In genomic region chr4:132462836-132463235, GRCm38 (mm10) we compare ENCODE assay signal across 8 mouse cellular contexts. TPM values are rescaled to one million over a fixed set of nuclear protein-coding genes. Genes with fewer than 3 reads are reported as not detected.
DNase-seq lines count a peak whose midpoint lies in the region; ATAC-seq and TF ChIP-seq lines count a peak whose summit lies in the region.

No protein-coding gene starts in this region.

- H3K4me3 ChIP-seq in kidney, adult 2 months (ENCODE audit: insufficient read depth, low read depth, low read length) = peak overlapping the region; percentile 78
- H3K4me3 ChIP-seq in ES-E14 (ENCODE audit: insufficient read depth in 1 of 2, low read depth in 1 of 2, low read length in 2 of 2, poor library complexity in 1 of 2, severe bottlenecking in 1 of 2) (peak overlapping the region; percentile 92 to 94), macrophage (ENCODE audit: inconsistent target) (peak overlapping the region; percentile 99)
- H3K4me3 ChIP-seq in forebrain, embryonic 14.5 days (ENCODE audit: low read depth, low read length) = peak overlapping the region; percentile 44

- in situ Hi-C loops in ES-E14 (cut with MboI; ENCODE audit: low sequenced_read_pairs in 2 of 2, unreplicated experiment in 2 of 2) = no loop called here

- no peak for TF ChIP-seq CTCF in kidney, adult 2 months (conservative IDR thresholded peaks at IDR 0.05; ENCODE audit: insufficient read depth, insufficient read length, low read depth, low read length)

- no peak for DNase-seq in kidney, adult 2 months
- no peak for DNase-seq in kidney, adult 18-20 months
- DNase-seq in ES-E14 (ENCODE audit: low read depth, low spot score) = no peak
- no peak for DNase-seq in forebrain, embryonic 14.5 days (ENCODE audit: low spot score)
- DNase-seq in gastrocnemius, postnatal 25 days = no peak
- DNase-seq in ovary, postnatal 36 days (ENCODE audit: low spot score) = no peak
- DNase-seq in urinary bladder, postnatal 4 days (ENCODE audit: low spot score in 2 of 2) = no peak

- ATAC-seq in forebrain, embryonic 14.5 days = no peak

- no peaks in the 10 kb centered on the region for H3K27me3 ChIP-seq in kidney, adult 2 months (replicated peaks; ENCODE audit: control insufficient read depth, insufficient read depth, low read length)
- H3K27me3 ChIP-seq in forebrain, embryonic 14.5 days (replicated peaks; ENCODE audit: control insufficient read depth, insufficient read depth, low read length) = no peaks in the 10 kb centered on the region

- peaks cover 49% of the 10 kb centered on the region for H3K79me2 ChIP-seq in macrophage (ENCODE audit: inconsistent target)

- TF ChIP-seq POLR2A in kidney, adult 2 months (IDR thresholded peaks at IDR 0.05; ENCODE audit: low read depth, low read length) = no peak

- peak overlapping the region; percentile 81 for H3K4me2 ChIP-seq in forebrain, embryonic 14.5 days (ENCODE audit: low read length)

- no peaks in the 10 kb centered on the region; the same call in 1 of the 2 replicates for H3K36me3 ChIP-seq in kidney, adult 2 months (ENCODE audit: control insufficient read depth, insufficient read depth, low read length)
- H3K36me3 ChIP-seq in ES-E14 (ENCODE audit: control insufficient read depth, insufficient read depth, low read length, poor library complexity, severe bottlenecking) (peaks cover 19% of the 10 kb centered on the region), macrophage (ENCODE audit: inconsistent target) (peaks cover 23% of the 10 kb centered on the region)
- peaks cover 36% of the 10 kb centered on the region for H3K36me3 ChIP-seq in forebrain, embryonic 14.5 days (ENCODE audit: control insufficient read depth, insufficient read depth, low read length)

- H3K27ac ChIP-seq in kidney, adult 2 months (ENCODE audit: insufficient read depth, low read depth, low read length) = no peak overlapping the region
- H3K27ac ChIP-seq in ES-E14 (ENCODE audit: insufficient read depth, low read depth, low read length, poor library complexity, severe bottlenecking) = peak overlapping the region; percentile 31; the same call in 1 of the 2 replicates
- H3K27ac ChIP-seq in forebrain, embryonic 14.5 days (ENCODE audit: low read depth, low read length) = no peak overlapping the region
- peak overlapping the region; percentile 74 for H3K27ac ChIP-seq in macrophage

- 3% methylated on average over 11 of the region's 11 CpGs for WGBS in kidney, adult 2 months
- WGBS in forebrain, embryonic 14.5 days = 13% methylated on average over 11 of the region's 11 CpGs
- WGBS in macrophage (ENCODE audit: missing documents) = 14% methylated on average over 11 of the region's 11 CpGs

- H3K9me3 ChIP-seq in ES-E14 (ENCODE audit: control insufficient read depth, insufficient read depth, low read depth, low read length) = no peaks in the 10 kb centered on the region
- H3K9me3 ChIP-seq in forebrain, embryonic 14.5 days (replicated peaks; ENCODE audit: control insufficient read depth, low read length) = no peaks in the 10 kb centered on the region

- peaks cover 10% of the 10 kb centered on the region; the same call in 1 of the 2 replicates for H3K4me1 ChIP-seq in kidney, adult 2 months (ENCODE audit: control insufficient read depth, insufficient read depth, low read length)
- peaks cover 12 to 13% of the 10 kb centered on the region in 2 experiments; a peak in 3 of 4 replicates for H3K4me1 ChIP-seq in ES-E14 (ENCODE audit: control insufficient read depth in 2 of 2, insufficient read depth in 2 of 2, low read length in 2 of 2, poor library complexity in 1 of 2)
- H3K4me1 ChIP-seq in forebrain, embryonic 14.5 days (ENCODE audit: control insufficient read depth, insufficient read depth, low read length) = peaks cover 7% of the 10 kb centered on the region; the same call in 1 of the 2 replicates

- peak overlapping the region; percentile 92 for H3K9ac ChIP-seq in ES-E14 (ENCODE audit: insufficient read depth, low read depth, low read length, poor library complexity, severe bottlenecking)
- peak overlapping the region; percentile 66 for H3K9ac ChIP-seq in forebrain, embryonic 14.5 days (ENCODE audit: low read length)

TF ChIP-seq in ES-E14, 5 proteins besides CTCF, POLR2A, EP300 and RAD21:
- no peak for TF ChIP-seq ZC3H11A (IDR thresholded peaks at IDR 0.05; ENCODE audit: borderline replicate concordance, low read depth, low read length)
- no peak for TF ChIP-seq ZNF384 (IDR thresholded peaks at IDR 0.05; ENCODE audit: low read depth, low read length)
- TF ChIP-seq MAFK (IDR thresholded peaks at IDR 0.05; ENCODE audit: insufficient read depth, low read depth, low read length) = no peak
- TF ChIP-seq HCFC1 (IDR thresholded peaks at IDR 0.05; ENCODE audit: borderline replicate concordance, insufficient read depth, low read length) = no peak
- no peak for TF ChIP-seq CHD2 (IDR thresholded peaks at IDR 0.05; ENCODE audit: low read depth, low read length)
TF ChIP-seq in ES-E14: peak in this region for 0.

RNA-seq across cellular contexts. Expression of gene Med18, which starts 0.9 kb away (rescaled TPM):
- 2.4 and 2.9 TPM in 2 replicates for polyA plus RNA-seq in kidney, adult 2 months (2012; rRNA removed)
- 29.7 and 32.8 TPM in 2 replicates for total RNA-seq in ES-E14 (2012; rRNA removed)
- 6.2 and 6.3 TPM in 2 replicates for polyA plus RNA-seq in forebrain, embryonic 14.5 days (2014; fragmentation: Nextera tagmentation; extraction: Ambion mirVana)
- total RNA-seq in macrophage (2018; cell fraction: chromatin; rRNA removed) = 10 to 100 TPM in 4 of 26 experiments, 1 to 10 TPM in 16, under 1 TPM in 3, not detected in 3; 0.50 to 14.0 (median 5.0) TPM
- total RNA-seq in macrophage (2018; cell fraction: cytosol; rRNA removed) = 1 to 10 TPM in 24 of 26 experiments, under 1 TPM in 2; 0.42 to 6.6 (median 4.5) TPM
- 10 to 100 TPM in 6 of 26 experiments, 1 to 10 TPM in 18, under 1 TPM in 1, not detected in 1; 0.63 to 13.9 (median 4.1) TPM for total RNA-seq in macrophage (2018; cell fraction: nucleus; rRNA removed)
- 1.9 to 6.5 TPM (median 4.3 TPM) in 3 replicates for polyA plus RNA-seq in macrophage (2018)
- 1 to 10 TPM; 2.6 to 4.3 TPM for total RNA-seq in gastrocnemius, postnatal 25 days (2021)

RNA-seq across cellular contexts. Expression of gene Phactr4, which starts 40.5 kb away (rescaled TPM):
- 19.5 and 25.2 TPM in 2 replicates for polyA plus RNA-seq in kidney, adult 2 months (2012; rRNA removed)
- 4.0 and 7.8 TPM in 2 replicates for total RNA-seq in ES-E14 (2012; rRNA removed)
- 11.8 and 12.0 TPM in 2 replicates for polyA plus RNA-seq in forebrain, embryonic 14.5 days (2014; fragmentation: Nextera tagmentation; extraction: Ambion mirVana)
- 10 to 100 TPM in 20 of 26 experiments, 1 to 10 TPM in 6; 5.1 to 24.7 (median 15.8) TPM for total RNA-seq in macrophage (2018; cell fraction: chromatin; rRNA removed)
- 10 to 100 TPM; 10.3 to 23.4 (median 15.2) TPM for total RNA-seq in macrophage (2018; cell fraction: cytosol; rRNA removed)
- 10 to 100 TPM in 22 of 26 experiments, 1 to 10 TPM in 4; 7.0 to 23.9 (median 14.3) TPM for total RNA-seq in macrophage (2018; cell fraction: nucleus; rRNA removed)
- 9.3 to 18.7 TPM (median 9.9 TPM) in 3 replicates for polyA plus RNA-seq in macrophage (2018)
- 10 to 100 TPM; 10.3 to 10.6 TPM for total RNA-seq in gastrocnemius, postnatal 25 days (2021)

RNA-seq across cellular contexts. Expression of gene Sesn2, which starts 47.5 kb away (rescaled TPM):
- polyA plus RNA-seq in kidney, adult 2 months (2012; rRNA removed) = 26.7 and 29.4 TPM in 2 replicates
- total RNA-seq in ES-E14 (2012; rRNA removed) = 75.8 and 96.1 TPM in 2 replicates
- 2.9 and 4.5 TPM in 2 replicates for polyA plus RNA-seq in forebrain, embryonic 14.5 days (2014; fragmentation: Nextera tagmentation; extraction: Ambion mirVana)
- total RNA-seq in macrophage (2018; cell fraction: chromatin; rRNA removed) = 10 to 100 TPM in 16 of 26 experiments, 1 to 10 TPM in 10; 1.3 to 25.9 (median 11.4) TPM
- 10 to 100 TPM in 23 of 26 experiments, 1 to 10 TPM in 3; 3.5 to 45.1 (median 25.7) TPM for total RNA-seq in macrophage (2018; cell fraction: cytosol; rRNA removed)
- total RNA-seq in macrophage (2018; cell fraction: nucleus; rRNA removed) = 10 to 100 TPM in 21 of 26 experiments, 1 to 10 TPM in 5; 3.2 to 47.9 (median 22.7) TPM
- 12.3 to 18.2 TPM (median 13.4 TPM) in 3 replicates for polyA plus RNA-seq in macrophage (2018)
- total RNA-seq in gastrocnemius, postnatal 25 days (2021) = 1 to 10 TPM; 1.9 to 2.3 TPM

Comparison
In these comparisons a context has a peak if more than half of its experiments do, and no peak if none do; other contexts are left out.
1. H3K27ac ChIP-seq: peak in ES-E14 (single experiment) and macrophage (single experiment); none in kidney, adult 2 months (single experiment) and forebrain, embryonic 14.5 days (single experiment).
2. H3K4me3 ChIP-seq: peak in every context shown above with its lines; median percentile 99 in macrophage; 93 in ES-E14; 78 in kidney, adult 2 months; 44 in forebrain, embryonic 14.5 days.